Mouse (Mus musculus) CD4-positive, CD25-positive, alpha-beta regulatory T cell, adult 2 months (primary cell): Measurements from ENCODE around the gene Adcy3.
A peak's percentile ranks its signal among the peaks of the same experiment; 100 is the strongest.

Source experiments
- DNase-seq: peaks from one replicate; pipeline ENCODE4 v3.0.0-alpha.2; 2012; ENCODE audit warnings: low read depth, low spot score

Gene Adcy3

GRCm38 (mm10) chr12:4132941-4133846 is at the start of gene Adcy3:
TSS of gene Adcy3 (plus strand) at chr12:4133103.
- DNase-seq: peak; percentile 88

DNA sequence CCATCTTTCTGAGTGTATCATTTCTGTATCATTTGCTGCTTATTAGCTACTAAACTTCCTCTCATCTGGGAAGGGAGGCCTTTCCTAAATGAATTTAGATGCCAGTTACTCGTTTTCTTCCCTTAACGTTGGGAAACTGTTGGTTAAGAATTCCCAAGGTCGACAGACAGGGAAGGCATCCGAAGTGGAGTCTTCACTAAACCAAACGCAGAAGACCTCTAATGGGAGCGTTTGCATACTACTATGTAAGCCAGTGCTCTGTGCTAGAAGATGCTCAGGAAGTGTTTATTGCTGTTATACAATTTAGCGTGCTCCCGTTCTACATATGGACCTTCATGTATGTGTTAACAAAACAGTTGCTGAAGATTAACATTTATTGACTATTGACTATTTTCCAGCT is 49.5 kb upstream of the Adcy3 start:
- no peak for DNase-seq

GRCm38 (mm10) chr12:4107383-4107782 is 25.5 kb upstream of the Adcy3 start:
- peak; percentile 72 for DNase-seq

DNA sequence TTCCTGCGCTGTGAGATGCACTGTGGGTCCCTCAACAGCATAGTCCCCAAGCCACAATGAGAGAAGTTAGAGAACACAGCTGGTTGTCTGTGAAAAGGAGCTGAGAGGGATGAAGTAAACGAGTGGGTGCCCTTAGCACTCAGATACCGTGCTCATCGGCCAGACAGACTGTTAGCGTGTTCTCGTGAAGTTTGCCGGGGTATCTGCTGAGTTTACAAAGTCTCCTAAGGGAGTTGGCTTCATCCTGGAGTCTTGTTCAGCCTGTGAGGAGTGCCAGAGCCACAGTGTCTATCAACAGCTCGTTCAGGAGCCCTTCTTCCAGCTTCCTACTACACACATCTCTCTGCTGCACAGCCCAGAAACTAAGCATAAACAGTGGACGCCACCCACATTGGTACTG is 16.8 kb upstream of the Adcy3 start:
- no peak for DNase-seq

DNA sequence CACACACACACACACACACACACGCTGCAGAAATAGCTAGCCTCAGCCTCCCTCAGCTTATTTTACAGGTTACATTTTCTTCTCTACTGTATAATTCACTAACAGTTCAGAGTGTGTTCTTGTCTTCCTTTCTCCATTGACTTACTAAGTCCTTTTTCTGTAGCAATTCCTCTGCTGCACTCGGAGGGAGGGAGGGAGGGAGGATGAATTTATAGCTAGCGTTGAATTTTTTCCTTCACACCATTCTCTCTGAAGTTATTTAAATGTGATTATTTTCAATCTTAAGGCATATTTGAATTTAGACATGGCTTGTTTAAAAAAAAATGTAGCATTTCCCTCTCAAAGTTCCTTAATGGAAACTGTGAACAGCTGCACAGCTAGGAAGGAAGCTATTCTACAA is 15.8 kb upstream of the Adcy3 start:
- no peak for DNase-seq

GRCm38 (mm10) chr12:4117579-4117978 is 15.3 kb upstream of the Adcy3 start:
- no peak for DNase-seq

DNA sequence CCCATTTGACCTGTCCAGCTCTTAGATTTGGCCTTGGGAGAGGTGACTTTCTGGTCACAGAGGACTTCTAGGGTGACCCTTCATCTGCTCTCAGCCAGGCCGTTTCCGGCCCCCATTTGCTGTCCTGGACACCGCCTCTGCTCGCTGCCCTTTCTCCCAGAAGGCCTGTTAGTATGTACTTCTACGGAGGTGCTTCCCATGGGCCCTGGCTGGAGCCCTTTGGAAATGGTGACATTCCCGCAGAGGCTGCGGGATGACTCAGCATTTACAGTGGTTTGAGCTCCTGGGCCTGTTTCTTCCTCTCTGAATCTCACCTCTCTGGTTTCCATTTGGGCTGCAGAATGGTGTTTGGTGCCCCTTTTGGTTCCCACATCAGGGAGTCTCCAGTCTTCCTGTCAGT is 5.6 kb upstream of the Adcy3 start:
- DNase-seq: no peak

GRCm38 (mm10) chr12:4133847-4134212 is 927 bp downstream of the Adcy3 start:
- DNase-seq: peak; percentile 19

- DNase-seq: peak; percentile 30
Measured at GRCm38 (mm10) chr12:4143179-4143578, 10.3 kb downstream of the Adcy3 start.

DNA sequence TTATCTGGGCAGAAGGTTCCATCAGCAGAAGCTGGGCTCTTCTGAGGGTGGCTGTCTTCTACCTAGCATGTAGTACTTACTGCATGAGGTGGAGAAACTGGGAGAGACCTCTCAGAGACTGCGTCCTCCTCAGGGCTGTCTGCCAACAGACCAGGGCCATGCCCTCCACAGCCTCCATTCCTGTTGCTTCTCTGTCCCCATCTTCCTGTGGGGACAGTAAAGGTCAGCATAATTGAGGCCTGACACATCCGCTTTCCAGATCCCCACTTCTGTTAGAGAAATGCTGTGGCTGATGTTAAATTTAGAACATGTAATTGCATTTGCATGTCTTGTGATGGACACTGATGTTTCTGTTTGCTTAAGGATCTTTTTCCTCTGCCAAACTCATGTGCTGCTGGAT is 18.0 kb downstream of the Adcy3 start:
- no peak for DNase-seq

DNA sequence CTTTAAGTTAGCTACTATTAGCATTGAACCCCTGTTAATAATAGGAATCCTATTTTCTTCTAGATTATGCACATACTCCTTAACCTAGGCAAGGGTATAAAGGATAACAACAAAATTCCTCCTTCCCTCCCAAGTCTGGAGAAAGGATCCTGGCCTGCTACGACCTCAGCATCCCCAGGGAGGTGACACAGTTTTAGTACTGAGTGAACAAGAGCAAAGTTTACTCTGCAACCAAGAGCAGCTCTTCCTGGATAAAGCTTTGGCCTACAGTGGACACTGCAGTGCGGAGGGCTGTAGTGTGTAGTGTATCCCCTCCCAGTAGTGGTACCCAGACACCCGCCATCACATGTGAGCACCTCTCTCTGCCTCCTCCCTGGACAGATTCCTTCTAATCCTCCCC is 19.1 kb downstream of the Adcy3 start:
- DNase-seq: no peak

DNA sequence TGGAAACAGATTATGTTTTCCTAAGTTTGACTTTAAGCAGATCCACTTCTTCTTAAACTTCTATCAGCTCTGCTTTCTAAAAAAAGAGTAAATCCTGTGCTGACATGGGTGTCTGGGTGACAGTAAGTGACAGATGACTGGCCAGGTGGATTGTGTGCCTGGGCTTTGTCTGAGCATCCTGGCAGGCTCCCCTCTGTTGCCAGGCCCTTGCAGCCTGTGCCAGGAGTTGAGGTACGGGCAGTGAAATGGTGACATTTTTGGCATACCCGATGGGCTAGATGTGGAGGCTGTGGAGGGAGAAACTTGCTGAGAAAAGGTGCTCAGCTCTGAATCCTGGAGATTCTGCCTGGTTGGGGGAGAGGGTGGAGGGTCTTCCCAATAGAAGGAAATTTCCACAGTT is 24.6 kb downstream of the Adcy3 start:
- no peak for DNase-seq

DNA sequence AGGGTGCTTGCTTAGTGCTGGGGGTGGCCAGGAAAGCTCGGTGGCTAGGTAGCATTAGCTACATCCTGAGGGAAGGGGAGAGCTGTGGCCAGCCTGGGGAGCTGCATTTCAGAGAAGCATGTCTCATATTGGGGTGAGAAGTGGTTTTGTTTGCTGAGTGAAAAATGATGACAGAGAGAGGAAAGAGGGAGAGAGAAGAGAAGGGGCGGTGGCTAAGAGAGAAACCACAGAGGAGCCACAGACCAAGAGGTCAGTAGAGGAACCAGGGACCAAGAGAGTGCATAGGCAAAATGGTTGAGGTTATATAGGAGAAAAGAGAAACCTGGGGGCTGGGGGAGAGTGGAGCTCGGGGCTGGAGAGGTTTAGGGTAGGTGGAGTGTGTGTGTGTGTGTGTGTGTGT is 25.3 kb downstream of the Adcy3 start:
- no peak for DNase-seq

GRCm38 (mm10) chr12:4158868-4159632 is 26.1 kb downstream of the Adcy3 start:
- DNase-seq: no peak

DNA sequence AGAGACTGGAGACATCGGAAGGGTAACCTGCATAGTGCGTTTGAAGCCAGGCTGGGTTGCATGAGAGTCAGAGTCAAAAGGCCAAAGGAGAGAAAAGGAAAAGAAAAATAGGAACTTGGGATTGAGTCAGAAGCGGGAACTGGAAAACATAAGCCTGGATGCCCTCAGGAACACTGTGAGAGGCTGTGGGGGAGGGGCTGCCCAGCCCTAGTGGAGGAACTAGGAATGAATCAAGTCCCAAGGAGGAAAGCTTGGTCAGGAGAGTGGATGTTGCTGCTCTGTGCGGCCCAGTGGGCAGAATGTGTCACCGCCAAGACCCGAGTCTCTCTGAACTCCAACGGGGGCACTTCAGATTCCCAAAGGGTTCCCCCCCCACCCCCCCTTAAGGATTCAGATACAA is 27.4 kb downstream of the Adcy3 start:
- no peak for DNase-seq

DNA sequence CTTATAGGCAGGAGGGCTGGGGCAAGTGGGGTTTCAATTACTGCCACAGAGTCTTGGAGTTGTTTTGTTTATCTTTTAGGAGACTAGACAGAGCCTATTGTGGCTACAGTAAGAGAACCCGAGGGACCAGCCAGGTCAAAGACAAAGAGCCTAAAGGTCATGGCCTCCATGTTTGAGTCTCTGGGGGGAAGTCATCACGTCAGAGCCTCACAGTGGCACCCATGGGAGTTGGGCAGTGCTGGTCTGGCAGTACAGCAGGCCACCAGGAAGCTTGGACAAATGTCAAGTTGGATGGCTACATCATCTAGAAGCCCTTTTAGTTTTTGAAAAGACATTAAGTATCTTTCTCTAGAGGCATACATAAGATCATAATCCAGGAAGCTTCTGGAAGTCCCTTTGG is 30.0 kb downstream of the Adcy3 start:
- DNase-seq: no peak

DNA sequence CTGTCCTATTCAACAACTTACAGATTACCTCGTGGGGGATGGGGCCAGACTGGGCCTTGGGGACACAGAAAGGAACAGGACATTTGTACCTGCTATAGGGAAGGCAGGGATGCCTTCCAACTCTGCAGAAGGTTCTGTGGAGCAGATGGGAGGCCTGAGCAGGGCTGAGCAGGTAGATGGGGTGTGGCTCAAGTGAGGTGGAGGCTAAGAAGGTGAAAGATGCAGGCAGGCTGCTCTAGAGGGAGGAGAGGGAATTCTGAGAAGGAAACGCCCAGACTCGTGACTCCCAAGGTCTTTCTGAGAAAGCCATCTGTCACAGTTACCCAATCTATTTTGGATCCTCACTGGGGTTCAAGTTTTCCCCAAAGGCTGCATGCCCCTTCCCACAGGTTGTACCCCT is 34.1 kb downstream of the Adcy3 start:
- no peak for DNase-seq

- no peak for DNase-seq
Measured at GRCm38 (mm10) chr12:4169058-4169457, 36.2 kb downstream of the Adcy3 start.

DNA sequence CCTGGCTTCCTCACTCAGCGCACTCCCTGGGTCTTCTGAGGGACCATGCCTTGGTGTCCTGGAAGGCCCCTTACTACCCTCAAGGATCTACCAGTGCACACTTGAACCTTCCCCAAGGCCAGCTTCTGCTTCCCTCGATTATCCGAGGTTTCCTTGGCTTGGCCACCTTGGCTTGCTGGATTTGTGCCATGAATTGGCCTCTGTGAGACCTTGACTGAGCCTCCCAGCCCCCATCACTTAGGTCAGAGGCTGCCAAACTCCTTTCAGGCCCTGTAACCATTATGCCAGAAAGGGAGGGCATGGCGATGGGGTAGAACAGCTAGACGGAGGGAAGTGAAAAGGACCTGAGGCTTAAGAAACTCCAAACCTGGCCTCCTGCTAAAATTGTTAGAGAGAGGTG is 36.7 kb downstream of the Adcy3 start:
- DNase-seq: no peak

DNA sequence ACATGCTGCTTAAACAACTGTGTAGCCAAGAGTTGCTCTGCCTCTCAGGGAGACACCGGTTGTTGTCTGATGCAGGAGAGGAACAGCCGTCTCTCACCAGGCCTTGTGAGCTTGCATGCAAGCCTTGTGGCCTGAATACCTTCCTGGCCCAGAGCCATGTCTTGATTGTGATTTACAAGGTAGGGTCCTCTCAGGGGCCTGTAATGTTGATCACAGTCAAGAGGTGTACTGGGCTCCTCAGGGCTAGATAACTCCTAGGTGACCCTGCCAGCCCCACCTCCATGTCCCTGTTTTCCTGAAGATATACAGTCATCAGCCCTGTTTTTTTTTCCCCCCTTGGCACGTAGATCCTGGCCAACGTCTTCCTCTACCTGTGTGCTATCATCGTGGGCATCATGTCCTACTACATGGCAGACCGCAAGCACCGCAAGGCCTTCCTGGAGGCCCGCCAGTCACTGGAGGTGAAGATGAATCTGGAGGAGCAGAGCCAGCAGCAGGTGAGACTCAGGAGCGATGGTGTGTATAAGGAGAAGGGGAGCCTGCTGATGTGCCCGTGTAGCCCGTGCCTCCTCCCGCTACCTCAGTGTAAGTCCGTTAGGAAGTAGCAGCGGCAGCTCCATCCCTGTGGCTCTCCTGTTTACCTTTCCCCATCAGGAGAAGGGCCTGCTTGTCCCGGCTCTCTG is 40.3 kb downstream of the Adcy3 start:
- no peak for DNase-seq

- DNase-seq: no peak
Measured at GRCm38 (mm10) chr12:4178839-4179238, 45.9 kb downstream of the Adcy3 start.

- DNase-seq: no peak
Measured at GRCm38 (mm10) chr12:4179671-4180233, 46.8 kb downstream of the Adcy3 start.
